Mouse (Mus musculus) bone marrow macrophage, adult 2 months (primary cell): ENCODE results near the gene Plekha7.

Source experiments
- CTCF ChIP-seq: IDR thresholded peaks from 2 replicates; pipeline ENCODE4 v1.5.1; 2012; ENCODE audit warnings: low read depth, mild to moderate bottlenecking, low read length, moderate library complexity
- POLR2A ChIP-seq: IDR thresholded peaks from 2 replicates; pipeline ENCODE4 v1.6.1; 2012; ENCODE audit warnings: mild to moderate bottlenecking, low read depth, low read length, borderline replicate concordance

GRCm38 (mm10) chr7:116145030-116145429, 163.1 kb downstream of the Plekha7 start:
- TF ChIP-seq POLR2A (no peak), CTCF (no peak)
